Mouse (Mus musculus) frontal cortex, postnatal 14 days (tissue): ENCODE results near the gene Nrxn3.

ENCODE experiments used
- DNase-seq, 2 experiments: peaks; one replicate each; pipeline ENCODE4 v3.0.0; 2022; ENCODE audit warnings: low spot score in 2 of 2

Nrxn3 gene

DNA sequence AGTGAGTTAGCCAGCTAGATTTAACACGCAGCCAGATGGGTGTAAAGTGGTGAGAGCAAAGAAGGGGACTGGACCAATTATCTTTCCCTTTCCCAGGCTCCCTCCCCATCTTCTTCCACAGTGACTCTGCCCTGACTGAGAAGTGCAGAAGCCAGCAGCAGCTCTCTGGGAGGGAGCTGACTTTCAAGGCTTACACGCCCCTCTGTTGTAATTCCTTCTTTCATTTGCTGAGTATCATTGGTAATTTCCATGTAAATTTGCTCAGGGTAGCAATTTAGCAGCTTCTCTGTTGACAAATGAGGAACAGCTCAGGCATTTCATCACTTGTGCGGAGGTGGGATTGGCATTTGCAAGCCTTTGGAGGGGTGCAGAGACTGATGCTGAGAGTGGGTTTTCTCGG lies 976.8 kb downstream of the Nrxn3 start:
- no peak for DNase-seq

DNA sequence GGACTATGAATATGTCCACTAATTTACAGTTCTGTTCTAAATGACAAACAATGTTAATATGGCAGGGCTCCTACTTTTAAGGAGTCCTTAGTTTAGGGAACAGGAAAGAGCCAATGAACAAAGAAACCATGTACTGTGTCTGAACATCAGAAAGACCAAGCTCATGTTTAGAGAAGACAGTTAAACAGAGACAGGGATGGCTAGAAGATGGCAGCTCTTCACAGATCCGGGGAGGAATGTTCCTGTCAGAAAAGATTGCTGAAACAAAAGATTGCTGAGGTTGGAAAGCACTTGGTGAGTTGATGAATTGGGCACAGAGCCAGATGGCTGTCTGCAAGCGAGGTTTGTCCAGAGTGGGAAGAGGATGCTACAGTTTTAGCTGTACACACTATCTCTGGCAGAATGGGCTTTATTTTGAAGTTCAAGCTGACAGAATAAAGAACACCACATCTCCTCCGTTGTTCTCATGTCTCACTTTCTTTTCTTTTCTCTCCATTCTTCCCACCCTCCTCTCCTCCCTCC lies 978.3 kb downstream of the Nrxn3 start:
- DNase-seq, result no peak

DNA sequence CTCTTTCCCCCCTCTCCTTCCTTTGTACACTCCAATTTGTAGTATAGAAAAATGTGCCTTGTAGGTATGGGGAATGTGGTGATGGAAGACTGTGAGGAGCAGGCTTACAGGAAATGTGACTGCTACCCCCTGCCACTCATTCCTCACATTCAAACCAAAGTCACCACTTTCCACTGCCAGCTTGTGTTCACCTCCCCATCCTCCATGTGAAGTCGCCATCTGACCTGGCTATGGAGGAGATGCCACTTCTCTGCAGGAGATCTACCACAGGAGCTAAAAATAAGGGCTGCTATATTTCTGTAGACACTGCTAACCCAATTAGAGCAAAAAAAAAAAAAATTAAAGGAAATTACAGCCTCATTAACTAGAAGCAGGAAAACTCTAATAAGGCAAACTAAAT lies 980.3 kb downstream of the Nrxn3 start:
- DNase-seq, result no peak

DNA sequence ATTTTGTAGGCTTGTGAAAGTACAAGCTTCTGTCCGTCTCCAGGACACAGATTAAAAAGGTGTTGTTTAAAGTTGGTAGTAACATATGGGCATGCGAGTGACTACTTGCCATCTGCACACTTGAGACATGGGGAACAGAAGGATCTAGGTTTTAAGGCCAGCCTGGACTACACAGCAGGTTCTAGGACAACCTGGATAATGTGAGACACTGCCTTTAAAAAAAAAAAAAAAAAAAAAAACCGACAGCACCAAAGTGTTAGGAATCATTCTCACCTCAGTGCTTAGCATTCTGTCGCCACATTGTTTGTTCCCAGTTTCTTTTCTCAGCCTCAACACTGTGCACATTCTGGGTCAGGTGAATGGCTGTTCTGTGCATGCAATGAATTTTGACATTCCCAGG lies 985.2 kb downstream of the Nrxn3 start:
- no peak for DNase-seq

DNA sequence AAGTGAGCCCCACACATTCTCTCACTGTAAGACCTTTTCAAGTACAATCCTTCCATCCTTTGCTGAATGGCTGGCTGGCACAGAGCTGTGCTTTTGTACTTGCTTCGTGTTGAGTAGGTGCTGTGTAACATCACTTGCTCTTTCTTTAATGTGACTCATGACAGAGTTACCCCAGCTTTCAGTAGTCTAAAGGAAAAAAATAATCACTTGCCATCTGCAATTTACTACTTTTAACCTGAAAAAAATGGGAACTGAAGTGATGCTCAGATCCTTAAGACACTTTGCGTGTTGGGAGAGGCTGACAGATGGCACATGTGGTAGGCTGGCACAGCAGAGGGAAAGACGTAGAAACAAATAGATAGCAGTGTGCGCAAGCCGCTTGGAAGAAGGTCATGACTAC lies 987.8 kb downstream of the Nrxn3 start:
- peak in 1 of 2 experiments; percentile 23 for DNase-seq

DNA sequence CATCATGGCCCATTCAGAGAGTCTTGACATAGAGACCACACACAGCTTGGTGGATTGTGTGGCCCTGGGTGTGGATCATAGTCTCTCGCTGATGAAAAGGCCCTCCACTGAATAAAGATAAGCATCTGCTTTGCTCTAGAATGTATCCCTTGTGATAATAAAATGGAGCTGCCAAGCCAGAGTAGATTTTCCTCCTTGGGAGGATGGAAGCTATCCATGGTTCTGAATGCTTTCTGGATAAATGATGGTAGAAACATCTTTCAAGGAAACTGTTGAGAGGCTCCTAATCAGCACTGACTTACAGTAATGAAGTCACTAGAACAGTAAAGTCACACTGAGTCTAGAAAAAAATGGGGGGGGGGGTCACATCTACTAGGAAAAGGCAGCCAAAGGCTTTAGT lies 989.1 kb downstream of the Nrxn3 start:
- DNase-seq, result no peak

DNA sequence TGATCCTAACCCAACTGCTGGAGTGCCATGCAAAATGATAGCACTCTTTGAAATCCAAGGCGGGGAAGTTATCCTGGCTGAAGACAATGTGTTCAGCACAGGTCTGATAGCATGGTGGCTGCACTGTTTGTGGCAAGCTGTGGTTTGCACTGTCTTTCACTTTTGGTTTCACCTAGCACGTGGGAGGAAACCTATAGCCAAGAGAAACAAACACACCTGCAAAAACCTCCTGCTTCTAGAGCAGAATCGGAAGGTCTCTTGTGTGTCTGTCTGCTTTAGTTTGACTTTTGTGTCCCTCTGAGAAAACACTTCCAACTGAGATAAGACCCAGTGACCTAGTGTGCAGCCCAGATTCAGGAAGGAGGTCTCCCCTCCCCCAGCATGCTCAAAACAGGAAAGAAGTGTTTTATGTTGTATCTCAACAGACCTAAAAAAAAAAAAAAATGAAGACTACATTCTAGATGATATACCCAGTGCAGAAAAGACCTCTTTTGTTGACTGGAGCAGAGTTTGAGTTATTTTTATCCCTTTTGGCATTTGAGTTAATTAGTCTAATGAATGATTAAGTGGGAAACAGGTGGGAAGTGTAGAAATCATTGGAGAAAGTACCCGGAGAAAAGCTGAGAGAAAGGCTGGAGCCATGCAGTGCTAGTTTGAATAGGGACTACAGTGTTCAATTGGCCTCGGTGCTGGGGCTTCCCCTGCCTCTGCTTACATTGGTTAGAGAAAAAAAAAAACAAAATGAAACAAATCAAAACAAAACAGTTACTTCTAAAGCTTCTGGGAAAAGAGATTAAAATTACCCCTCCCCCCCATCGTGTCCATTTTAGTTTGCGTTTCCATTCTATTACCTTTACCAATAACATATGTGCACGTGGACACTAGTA lies 996.8 kb downstream of the Nrxn3 start:
- no peak for DNase-seq

DNA sequence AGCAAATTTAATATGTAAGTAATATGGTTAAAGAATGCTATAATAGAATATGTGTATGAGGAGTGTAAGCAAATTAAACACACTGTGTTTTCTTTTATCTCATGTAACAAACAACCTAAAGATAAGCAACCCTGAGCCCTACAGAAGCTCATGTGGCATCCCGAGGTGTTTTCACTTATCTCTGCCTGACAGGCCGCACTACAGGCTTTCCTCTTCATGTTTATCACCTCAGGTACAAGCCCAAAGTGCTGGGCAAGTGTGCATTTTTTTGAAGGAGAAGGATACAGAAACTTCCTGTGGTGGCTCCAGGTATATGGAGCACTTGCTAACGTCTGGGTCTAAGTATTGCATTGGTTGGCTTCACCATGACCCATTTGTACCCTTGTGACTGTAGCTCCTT lies 998.3 kb downstream of the Nrxn3 start:
- DNase-seq, result no peak

DNA sequence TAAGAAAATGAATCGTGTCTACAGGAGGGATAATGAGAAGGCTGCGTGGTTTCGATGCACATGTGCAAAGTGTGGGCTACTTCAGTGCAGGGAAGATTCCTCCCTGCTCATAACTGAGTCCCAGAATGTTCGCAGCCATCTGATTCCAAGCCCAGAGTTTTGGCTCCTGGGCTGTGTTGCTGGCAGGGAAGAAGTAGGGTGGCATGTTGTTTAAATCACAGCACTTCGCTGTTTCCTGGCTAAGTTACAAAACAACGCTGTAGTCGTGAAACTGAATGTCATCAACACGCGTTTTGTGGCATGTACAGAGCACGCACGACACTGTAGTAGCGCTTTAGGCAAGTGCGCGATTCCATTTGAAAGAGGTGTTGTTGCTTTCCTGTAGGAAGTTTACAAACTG lies 999.8 kb downstream of the Nrxn3 start:
- peak; percentile 25 to 26 for DNase-seq

DNA sequence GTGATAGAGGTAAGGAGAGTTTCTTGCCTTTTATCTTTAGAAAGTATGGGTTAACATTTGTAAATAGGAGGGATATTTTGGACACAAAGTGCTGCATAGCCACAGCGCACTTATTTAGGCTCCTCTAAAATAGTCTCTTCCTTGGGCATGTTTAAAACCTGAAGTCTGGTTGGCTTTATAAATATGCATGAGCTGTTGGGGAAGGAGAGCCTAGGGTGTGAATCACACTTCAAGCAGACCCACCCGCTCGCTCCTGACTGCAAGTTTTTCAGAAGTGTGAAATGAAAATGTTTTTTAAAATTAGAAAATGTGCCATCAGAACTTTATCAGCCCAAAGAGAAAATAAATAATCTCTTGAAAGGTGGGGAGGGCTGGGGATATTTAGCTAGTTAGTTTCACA lies 1001.4 kb downstream of the Nrxn3 start:
- DNase-seq, result peak; percentile 19 to 30

DNA sequence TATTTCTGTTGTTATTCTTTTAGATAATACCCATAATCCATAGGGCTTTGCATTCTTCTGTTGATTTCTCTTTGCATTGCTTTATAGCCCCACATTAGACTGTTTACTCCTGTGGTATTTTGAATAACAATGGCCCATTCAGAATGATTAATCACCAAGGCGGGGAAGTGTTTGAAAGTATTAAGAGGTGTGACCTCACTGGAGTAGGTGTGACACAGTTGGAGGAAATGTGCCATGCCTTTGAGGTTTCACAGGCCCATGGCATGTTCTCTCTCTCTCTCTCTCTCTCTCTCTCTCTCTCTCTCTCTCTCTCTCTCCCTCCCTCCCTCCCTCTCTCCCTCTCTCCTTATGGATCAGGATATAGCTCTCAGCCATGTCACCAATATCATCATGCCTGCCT lies 1019.6 kb downstream of the Nrxn3 start:
- DNase-seq, result no peak

DNA sequence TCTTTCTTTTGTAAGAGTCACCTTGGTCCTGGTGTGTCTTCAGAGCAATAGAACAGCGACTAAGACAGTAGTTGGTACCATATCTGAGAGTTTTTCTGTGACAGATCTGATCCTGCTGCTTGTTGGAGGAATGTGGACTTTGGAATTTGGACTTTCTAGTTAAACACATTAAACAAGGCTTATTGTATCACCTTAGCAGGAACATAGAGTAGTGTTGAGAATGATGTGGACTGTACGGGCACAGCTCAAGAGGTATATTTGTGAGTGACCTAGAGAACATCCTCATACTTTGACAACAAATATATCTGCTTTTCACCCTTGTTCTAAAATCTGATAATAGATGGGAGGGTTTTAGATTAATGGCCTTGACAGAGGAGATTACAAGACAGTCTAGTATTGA lies 1020.1 kb downstream of the Nrxn3 start:
- no peak for DNase-seq

DNA sequence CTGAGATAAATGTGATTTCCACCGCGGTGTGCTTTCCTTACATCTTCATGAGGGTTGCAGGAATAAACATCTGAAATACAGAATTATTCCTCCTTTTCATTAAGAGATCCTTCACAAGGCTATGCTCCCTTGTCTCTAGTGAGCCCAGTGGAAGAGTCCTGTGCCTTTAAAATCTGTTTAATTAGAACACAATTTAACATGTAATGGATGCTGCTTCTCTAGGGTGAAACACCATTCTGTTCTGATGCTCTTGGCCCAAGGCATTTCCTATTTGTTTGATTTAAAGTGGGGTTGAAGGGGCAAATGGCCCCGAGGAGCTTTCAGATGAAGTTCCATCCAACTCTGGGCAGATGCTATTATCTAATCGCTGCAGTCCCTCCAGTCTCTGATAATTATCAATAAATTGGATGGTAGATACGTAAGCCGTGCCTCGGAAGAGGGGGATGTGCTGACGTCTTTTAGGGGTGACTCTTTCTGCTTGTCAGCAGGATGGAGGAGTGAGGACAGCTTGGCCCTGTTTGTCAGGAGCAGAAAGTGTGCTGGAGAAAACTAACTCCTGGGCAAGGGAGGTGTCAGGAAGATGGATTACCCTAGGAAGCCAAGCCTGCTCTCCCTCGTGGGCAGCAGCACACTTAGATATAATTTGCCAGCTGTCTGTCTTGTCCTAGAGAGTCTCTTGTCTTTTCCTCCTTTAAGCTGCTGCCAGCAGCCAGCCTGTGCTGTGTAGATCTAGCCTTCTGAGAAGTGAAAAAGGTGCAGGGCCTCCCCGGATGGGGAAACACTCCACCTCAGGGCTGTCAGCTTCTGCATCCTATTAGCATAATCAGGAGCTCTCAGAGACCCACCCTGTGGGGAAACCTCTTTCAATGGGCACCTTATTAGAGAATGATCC lies 1041.8 kb downstream of the Nrxn3 start:
- DNase-seq, result no peak

DNA sequence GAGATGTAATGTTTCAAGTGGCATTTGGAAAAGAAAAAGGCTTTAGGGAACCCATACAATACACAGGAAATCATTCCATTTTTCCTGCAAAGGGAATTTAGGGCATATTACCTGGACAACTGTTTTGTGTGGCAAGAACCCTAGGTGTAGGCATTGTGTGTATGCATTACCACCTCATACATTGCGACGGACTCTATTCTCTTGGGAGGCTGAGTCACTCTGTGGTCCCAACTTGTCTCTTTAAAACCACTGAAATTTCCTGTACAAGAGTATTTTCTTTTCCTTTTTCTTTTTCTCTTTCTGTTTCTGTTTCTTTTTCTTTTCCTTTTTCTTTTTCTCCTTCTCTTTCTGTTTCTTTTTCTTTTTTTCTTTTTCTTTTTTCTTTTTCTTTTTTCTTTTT lies 1042.5 kb downstream of the Nrxn3 start:
- DNase-seq, result no peak

DNA sequence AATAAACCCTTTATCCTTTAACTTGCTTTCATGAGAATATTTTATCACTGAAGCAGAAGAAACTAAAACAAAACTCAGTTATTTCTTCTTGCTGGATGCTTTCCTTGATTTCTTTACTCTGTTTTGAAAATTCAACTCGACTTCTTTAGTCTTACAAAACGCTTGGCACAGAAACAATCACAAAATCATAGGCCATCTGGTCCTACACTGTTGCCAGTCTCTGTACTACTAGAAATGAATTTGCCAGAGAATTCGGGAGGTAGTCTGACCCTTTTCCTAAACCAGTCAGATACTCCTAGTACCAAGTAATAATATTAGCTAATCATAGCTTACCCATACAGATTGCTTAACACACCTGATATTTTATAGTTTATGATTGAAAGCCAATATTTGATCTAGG lies 1066.1 kb downstream of the Nrxn3 start:
- DNase-seq, result no peak

DNA sequence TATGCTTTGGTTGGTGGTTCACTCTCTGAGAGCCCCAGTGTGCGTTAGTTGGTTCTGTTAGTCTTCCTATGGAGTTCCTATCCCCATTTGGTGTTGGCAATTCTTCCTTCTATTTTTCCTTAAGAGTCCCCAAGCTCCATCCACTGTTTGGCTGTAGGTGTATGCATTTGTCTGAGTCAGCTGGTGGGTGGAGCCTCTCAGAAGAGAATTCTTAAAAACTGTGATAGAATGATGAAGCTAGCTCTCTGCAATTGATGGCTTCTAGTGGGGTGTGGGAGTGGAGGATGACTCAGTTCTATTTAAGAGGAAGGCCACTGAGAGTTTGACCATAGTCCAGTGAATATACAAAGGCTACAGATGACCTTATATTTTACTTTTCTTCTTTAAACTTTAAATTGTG lies 1067.3 kb downstream of the Nrxn3 start:
- DNase-seq, result no peak

DNA sequence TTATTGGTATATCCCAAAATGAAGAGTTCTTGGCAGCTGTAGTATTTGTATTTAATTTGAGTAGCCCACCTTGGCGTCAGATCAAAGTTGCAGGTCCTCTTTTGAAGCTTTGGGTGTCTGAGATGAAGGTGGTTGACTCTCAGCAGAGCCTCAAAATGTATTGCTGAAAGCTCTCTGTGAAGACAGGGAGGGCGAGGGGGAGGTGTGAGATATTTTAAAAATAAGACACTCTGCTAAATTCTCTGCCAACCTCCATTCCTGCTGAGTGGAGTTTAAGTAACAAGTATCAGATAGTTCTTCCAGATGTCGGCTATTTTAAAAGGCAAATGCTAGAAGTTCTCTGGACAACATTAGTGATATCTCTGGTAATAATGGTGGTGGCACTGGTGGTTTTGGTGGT lies 1069.2 kb downstream of the Nrxn3 start:
- no peak for DNase-seq

DNA sequence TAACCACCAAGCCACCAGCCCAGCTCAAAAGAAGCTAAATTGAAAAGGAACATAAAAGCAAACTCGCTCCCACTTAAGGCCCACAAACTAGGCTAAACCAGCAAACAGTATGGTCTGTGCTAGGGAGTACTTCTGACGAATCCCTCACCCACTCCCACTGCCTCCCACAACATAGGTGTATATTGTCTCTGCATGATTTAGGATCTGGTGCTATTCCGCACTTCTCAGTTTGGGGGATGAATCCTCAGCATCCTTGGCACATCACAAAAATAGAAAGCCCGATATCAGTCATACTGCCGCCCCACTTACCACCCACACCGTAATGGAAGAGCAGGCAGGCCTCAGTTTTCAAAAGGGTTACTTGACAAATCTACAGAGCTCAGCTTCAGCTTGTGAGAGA lies 1072.1 kb downstream of the Nrxn3 start:
- no peak for DNase-seq

DNA sequence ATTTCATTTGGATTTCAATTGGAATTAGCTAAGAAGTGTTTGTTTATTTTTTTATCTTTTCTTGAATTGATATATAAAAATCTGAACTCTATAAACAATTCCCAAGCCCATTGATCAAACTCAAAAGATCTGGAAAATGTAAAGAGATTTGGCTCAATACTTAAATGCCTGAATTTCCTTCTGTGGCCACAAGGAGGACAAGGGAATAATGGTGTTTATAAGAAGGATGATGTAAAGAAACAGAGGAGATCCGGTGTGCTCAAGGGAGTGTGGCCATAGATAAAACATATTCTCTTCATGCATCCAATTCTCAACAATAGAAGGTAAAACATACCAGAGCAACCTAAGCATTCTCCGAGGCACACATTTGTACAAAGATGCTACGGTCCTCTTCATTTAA lies 1085.5 kb downstream of the Nrxn3 start:
- no peak for DNase-seq

DNA sequence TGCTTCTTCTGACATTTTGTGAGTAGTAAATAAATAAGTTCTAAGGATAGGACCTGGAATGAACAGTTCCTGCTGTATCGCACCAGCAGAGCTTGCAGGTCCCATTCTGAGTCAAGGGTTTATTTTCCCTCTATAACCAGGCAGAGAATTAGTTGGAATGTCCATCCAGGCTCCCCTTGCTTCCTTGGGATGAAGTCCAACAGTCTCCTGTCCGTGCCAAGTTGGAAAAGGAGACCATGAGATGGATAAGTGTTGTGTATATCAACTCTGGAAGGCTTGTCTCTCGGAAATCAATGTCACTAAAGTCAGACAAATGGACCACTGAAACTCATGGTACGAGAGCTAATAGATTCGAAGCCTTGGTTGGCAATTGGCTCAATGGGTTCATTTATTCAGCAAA lies 1087.5 kb downstream of the Nrxn3 start:
- no peak for DNase-seq

DNA sequence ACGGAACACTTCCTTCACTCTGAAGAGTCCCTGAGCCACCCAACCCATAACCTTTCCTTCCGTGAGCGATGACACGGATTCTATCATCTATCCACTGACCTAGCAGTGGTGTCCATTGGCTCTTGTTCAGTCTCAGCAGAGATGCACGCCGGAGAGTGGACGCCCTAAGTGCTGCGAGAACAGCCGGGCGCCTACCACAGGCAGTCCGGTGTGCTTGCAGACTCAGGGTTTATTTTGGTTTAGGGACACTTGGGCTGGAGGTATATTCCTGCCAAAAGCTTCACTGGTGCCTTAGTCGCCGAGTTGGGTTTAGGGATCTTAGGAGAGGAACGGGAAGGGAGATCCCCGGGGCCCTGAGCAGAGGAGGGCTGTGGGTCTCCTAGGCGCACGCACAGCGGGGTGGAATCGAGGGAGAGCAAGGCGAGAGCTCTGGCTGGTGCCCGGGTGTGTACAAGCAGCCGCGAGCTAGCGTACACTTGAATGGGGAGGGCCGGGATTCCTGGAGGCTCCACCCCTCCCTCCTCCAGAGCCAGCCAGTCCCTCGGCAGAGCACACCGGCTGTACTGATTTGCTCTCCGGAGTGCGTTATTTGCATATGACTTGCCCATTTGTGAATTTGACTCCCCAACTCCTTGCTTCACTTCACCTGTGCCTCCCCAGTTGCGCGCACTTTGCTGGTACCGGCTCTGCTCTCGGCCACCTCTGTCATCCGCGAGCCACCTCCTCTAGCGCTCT lies 1089.3 kb downstream of the Nrxn3 start:
- DNase-seq, result peak; percentile 57 to 65
